Mouse (Mus musculus) midbrain, embryonic 14.5 days (tissue): ENCODE results near the gene Mtnr1a. TPM values are rescaled to one million over a fixed set of nuclear protein-coding genes. Genes with fewer than 3 reads are reported as not detected.

Experiments
- ATAC-seq: fragments of 200-750 bp; cut with Nextera tagmentation; 2 replicates; pipeline ENCODE4 v1.8.0; 2017; ENCODE audit warnings: moderate number of reproducible peaks, moderate library complexity; ENCODE audit not compliant: low FRiP score, low TSS enrichment
- DNase-seq: peaks from one replicate; pipeline ENCODE4 v3.0.0-alpha.2; 2015
- H3K27ac ChIP-seq: fragments of 300-500 bp; sonication (generic); replicated peaks from 2 replicates; pipeline ENCODE4 v1.5.1; 2014; ENCODE audit warnings: mild to moderate bottlenecking, low read depth, low read length, moderate library complexity
- H3K27me3 ChIP-seq: fragments of 300-500 bp; sonication (generic); 2 replicates; pipeline ENCODE4 v1.6.1; 2014; ENCODE audit warnings: low read length, control low read depth, mixed read lengths; ENCODE audit not compliant: control insufficient read depth, insufficient read depth
- H3K36me3 ChIP-seq: fragments of 300-500 bp; sonication (generic); 2 replicates; pipeline ENCODE4 v1.6.1; 2014; ENCODE audit warnings: low read length, control low read depth; ENCODE audit not compliant: control insufficient read depth, insufficient read depth
- H3K4me1 ChIP-seq: fragments of 300-500 bp; sonication (generic); 2 replicates; pipeline ENCODE4 v1.6.1; 2014; ENCODE audit warnings: mild to moderate bottlenecking, antibody characterized with exemption, low read length, control low read depth; ENCODE audit not compliant: control insufficient read depth, insufficient read depth
- H3K4me2 ChIP-seq: fragments of 300-500 bp; sonication (generic); 2 replicates; pipeline ENCODE4 v1.6.1; 2014; ENCODE audit warnings: mild to moderate bottlenecking, low read length, moderate library complexity
- H3K4me3 ChIP-seq: fragments of 300-500 bp; sonication (generic); replicated peaks from 2 replicates; pipeline ENCODE4 v1.5.1; 2014; ENCODE audit warnings: low read depth, low read length
- H3K9ac ChIP-seq: fragments of 300-500 bp; sonication (generic); replicated peaks from 2 replicates; pipeline ENCODE4 v1.6.1; 2014; ENCODE audit warnings: mild to moderate bottlenecking, low read length, moderate library complexity
- H3K9me3 ChIP-seq: fragments of 300-500 bp; sonication (generic); 2 replicates; pipeline ENCODE4 v1.6.1; 2016; ENCODE audit warnings: low read length, control low read depth, mixed read lengths; ENCODE audit not compliant: control insufficient read depth
- WGBS: fragments of 180-500 bp; shearing (Covaris S2); extraction: QIAGEN DNeasy Blood & Tissue Kit; methylation state at CpG from one replicate; pipeline ENCODE4 v1.1.7; 2014; 5-methylcytosine and 5-hydroxymethylcytosine counted together
- polyA plus RNA-seq: library from polyadenylated mRNA; unstranded; fragments of >200 nt; fragmentation: Nextera tagmentation; extraction: Ambion mirVana; gene quantifications from 2 replicates; pipeline ENCODE4 v1.2.1, GENCODE M21; 2014

Gene Mtnr1a
- polyA plus RNA-seq, 1 experiment from 2014 or later: 0.17 TPM

DNA sequence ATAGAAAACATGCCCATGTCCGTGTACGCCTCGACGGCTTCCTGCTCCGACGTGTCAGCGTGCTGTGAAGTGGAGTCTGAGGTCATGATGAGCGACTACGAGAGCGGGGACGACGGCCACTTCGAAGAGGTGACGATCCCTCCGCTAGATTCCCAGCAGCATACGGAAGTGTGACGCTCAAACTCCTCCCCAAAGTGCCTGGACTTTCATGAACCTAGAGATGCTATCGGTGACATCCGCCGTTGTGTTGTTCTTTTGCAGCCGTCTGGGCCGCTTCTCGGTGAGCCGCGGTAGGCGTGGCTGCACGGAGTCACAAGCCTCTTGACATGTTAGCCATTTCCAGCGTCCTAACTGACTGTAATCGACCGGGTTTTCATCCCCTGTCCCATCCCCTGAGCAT lies 17.7 kb upstream of the Mtnr1a start:
- H3K9me3 ChIP-seq: no peaks in the 10 kb centered on the region
- no peak overlapping the region for H3K4me3 ChIP-seq
- H3K4me1 ChIP-seq: no peaks in the 10 kb centered on the region
- H3K4me2 ChIP-seq: no peak overlapping the region
- no peak overlapping the region for H3K27ac ChIP-seq
- 96% methylated on average over 30 of the region's 30 CpGs for WGBS
- H3K27me3 ChIP-seq: no peaks in the 10 kb centered on the region
- no peak for ATAC-seq
- H3K9ac ChIP-seq: no peak overlapping the region
- H3K36me3 ChIP-seq: peaks cover 37% of the 10 kb centered on the region
- DNase-seq: no peak

GRCm38 (mm10) chr8:45052205-45052604 lies 16.7 kb upstream of the Mtnr1a start:
- 85% methylated on average over 1 of the region's 1 CpGs for WGBS
- ATAC-seq: no peak

GRCm38 (mm10) chr8:45052618-45053017 lies 16.3 kb upstream of the Mtnr1a start:
- ATAC-seq: no peak
- Histone ChIP-seq H3K36me3 (peaks cover 30% of the 10 kb centered on the region), H3K9me3 (no peaks in the 10 kb centered on the region)

More at GRCm38 (mm10) chr8:45052205-45052604, 16.7 kb upstream of the Mtnr1a start:
- H3K27ac ChIP-seq: no peak overlapping the region
- H3K9me3 ChIP-seq: no peaks in the 10 kb centered on the region
- H3K4me3 ChIP-seq: no peak overlapping the region
- peak; percentile 57 for DNase-seq
- H3K4me1 ChIP-seq: no peaks in the 10 kb centered on the region
- no peaks in the 10 kb centered on the region for H3K27me3 ChIP-seq
- peaks cover 30% of the 10 kb centered on the region for H3K36me3 ChIP-seq
- H3K9ac ChIP-seq: no peak overlapping the region
- H3K4me2 ChIP-seq: no peak overlapping the region

GRCm38 (mm10) chr8:45055500-45055899 lies 13.4 kb upstream of the Mtnr1a start:
- H3K36me3 ChIP-seq: peaks cover 25% of the 10 kb centered on the region
- H3K27ac ChIP-seq: no peak overlapping the region
- H3K4me2 ChIP-seq: no peak overlapping the region
- WGBS: 99% methylated on average over 3 of the region's 3 CpGs
- no peak overlapping the region for H3K4me3 ChIP-seq
- no peak for ATAC-seq
- DNase-seq: no peak
- no peaks in the 10 kb centered on the region for H3K4me1 ChIP-seq
- no peaks in the 10 kb centered on the region for H3K27me3 ChIP-seq
- no peak overlapping the region for H3K9ac ChIP-seq
- H3K9me3 ChIP-seq: no peaks in the 10 kb centered on the region

More at GRCm38 (mm10) chr8:45052618-45053017, 16.3 kb upstream of the Mtnr1a start:
- H3K27me3 ChIP-seq: no peaks in the 10 kb centered on the region
- H3K27ac ChIP-seq: no peak overlapping the region
- H3K4me2 ChIP-seq: no peak overlapping the region
- no peaks in the 10 kb centered on the region for H3K4me1 ChIP-seq
- H3K4me3 ChIP-seq: no peak overlapping the region
- 88% methylated on average over 9 of the region's 9 CpGs for WGBS
- no peak for DNase-seq
- H3K9ac ChIP-seq: no peak overlapping the region

- Histone ChIP-seq H3K4me2 (no peak overlapping the region), H3K9me3 (no peaks in the 10 kb centered on the region), H3K27me3 (no peaks in the 10 kb centered on the region), H3K4me1 (no peaks in the 10 kb centered on the region), H3K9ac (no peak overlapping the region), H3K4me3 (no peak overlapping the region), H3K27ac (no peak overlapping the region), H3K36me3 (peaks cover 15% of the 10 kb centered on the region; the same call in 1 of the 2 replicates)
- DNase-seq (no peak), ATAC-seq (no peak)
- 18% methylated on average over 2 of the region's 3 CpGs for WGBS
Observed at GRCm38 (mm10) chr8:45056810-45057209, 12.1 kb upstream of the Mtnr1a start.

GRCm38 (mm10) chr8:45060083-45060482 lies 8.9 kb upstream of the Mtnr1a start:
- H3K36me3 ChIP-seq: no peaks in the 10 kb centered on the region
- no peaks in the 10 kb centered on the region for H3K4me1 ChIP-seq
- WGBS: 96% methylated on average over 2 of the region's 2 CpGs
- H3K27ac ChIP-seq: no peak overlapping the region
- no peaks in the 10 kb centered on the region for H3K9me3 ChIP-seq
- no peak overlapping the region for H3K9ac ChIP-seq
- no peak overlapping the region for H3K4me3 ChIP-seq
- H3K27me3 ChIP-seq: no peaks in the 10 kb centered on the region
- H3K4me2 ChIP-seq: no peak overlapping the region
- no peak for ATAC-seq
- no peak for DNase-seq

- Histone ChIP-seq H3K36me3 (no peaks in the 10 kb centered on the region), H3K4me1 (no peaks in the 10 kb centered on the region), H3K4me2 (no peak overlapping the region), H3K27ac (no peak overlapping the region), H3K9ac (no peak overlapping the region), H3K9me3 (no peaks in the 10 kb centered on the region), H3K27me3 (no peaks in the 10 kb centered on the region), H3K4me3 (no peak overlapping the region)
- DNase-seq (no peak), ATAC-seq (no peak)
- 95% methylated on average over 11 of the region's 11 CpGs for WGBS
Observed at GRCm38 (mm10) chr8:45062311-45062710, 6.6 kb upstream of the Mtnr1a start.

DNA sequence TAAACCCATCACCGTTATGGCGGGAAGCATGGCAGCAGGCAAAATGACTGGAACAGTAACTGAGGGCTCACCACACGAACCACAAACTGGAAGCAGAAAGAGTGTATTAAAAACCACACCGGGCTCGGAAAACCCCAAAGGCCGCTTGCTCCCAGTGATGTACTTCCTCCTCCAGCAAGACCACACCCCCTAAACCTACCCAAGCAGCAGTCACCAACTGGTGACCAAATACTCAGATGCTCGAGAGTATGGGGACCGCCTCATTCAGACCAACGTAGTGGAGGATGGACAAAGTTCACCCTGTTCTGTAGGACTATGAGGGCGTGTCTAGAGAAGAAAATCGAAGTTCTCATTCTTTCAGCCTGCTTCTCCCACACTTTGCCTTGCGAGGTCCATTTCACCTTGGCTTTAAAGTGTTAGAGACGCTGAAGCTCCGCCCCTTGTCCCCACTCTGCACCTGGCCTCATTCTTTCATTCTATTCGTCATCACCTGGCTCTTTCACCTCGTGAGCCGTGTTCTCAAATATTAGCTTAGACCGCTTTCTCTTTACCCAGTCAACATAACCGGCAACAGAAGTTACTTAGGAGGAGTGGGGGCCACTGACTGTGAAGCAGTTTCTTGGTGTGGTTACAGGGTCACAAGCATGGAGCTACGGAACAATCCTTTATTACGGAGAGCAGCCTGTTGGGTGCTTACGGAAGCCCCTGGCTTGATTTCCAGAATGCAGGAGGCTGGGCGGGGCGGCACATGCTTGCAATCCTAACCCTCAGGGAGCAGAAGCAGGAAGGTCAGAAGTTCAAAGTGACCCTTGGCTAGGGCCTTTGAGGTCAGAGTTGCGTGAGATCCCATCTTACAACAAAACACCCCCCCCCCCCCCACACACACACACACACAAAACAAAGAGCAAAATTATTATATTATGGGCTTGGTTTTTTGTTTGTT lies 5.7 kb upstream of the Mtnr1a start:
- Histone ChIP-seq H3K36me3 (no peaks in the 10 kb centered on the region), H3K4me2 (no peak overlapping the region), H3K27ac (no peak overlapping the region), H3K9me3 (no peaks in the 10 kb centered on the region), H3K4me1 (no peaks in the 10 kb centered on the region), H3K27me3 (no peaks in the 10 kb centered on the region), H3K9ac (no peak overlapping the region), H3K4me3 (no peak overlapping the region)
- DNase-seq: no peak
- no peak for ATAC-seq
- 81% methylated on average over 25 of the region's 25 CpGs for WGBS
